8 mouse cellular contexts compared by ENCODE assay signal in the genomic region with DNA sequence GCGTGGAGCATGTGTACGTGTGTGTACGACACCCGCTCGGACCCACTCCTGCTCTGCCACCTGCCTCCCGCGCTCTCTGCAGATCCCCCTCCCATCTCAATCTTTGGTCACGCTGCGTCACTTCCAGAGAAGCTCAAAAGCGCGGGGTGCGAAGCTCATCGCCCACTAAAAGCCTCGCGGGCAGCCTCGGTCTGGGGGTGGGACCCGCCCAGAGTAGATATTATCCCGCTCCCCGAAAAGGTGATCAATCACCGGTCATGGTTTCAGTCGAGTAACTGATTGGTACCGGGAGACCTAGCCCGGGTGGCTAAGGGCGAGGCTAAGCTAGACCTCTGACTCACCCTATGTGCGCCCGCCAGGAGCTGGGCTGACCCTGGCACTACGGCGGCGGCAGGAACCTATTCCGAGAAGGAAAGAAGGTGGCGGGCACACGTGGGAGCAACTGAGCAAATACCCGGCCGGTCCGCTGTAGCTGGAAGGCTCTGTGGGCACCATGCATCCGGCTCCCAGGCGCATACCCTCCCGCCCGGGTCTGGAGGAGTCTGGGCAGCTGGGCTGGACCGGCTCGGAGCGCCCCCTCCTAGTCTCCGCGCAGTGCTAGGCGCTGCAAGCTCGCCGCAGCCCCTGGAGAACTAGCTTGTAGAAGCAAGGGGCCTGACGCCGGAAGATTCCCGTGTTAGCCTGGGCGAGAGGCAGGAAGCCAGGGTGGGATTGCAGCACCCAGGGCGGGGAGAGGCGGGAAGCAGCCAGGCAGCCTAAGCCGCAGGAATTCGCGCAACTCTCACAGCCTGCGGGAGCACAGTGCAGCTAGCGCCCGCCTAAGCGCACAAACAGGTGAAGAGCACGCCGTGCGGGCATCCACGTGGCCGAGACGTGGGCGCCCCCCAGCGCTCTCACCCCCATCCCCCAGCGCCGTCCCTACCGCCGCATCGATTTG. TPM values are rescaled to one million over a fixed set of nuclear protein-coding genes. Genes with fewer than 3 reads are reported as not detected.
DNase-seq lines count a peak whose midpoint lies in the region; ATAC-seq lines count a peak whose summit lies in the region.

No protein-coding gene starts in this region.

- H3K4me2 ChIP-seq in embryonic facial prominence, embryonic 15.5 days (replicated peaks), result peak overlapping the region; percentile 96
- peak overlapping the region; percentile 87 for H3K4me2 ChIP-seq in lung, embryonic 16.5 days (ENCODE audit: low read depth, low read length)

- H3K27ac ChIP-seq in embryonic facial prominence, embryonic 15.5 days (replicated peaks), result peak overlapping the region; percentile 87
- H3K27ac ChIP-seq in lung, embryonic 16.5 days (ENCODE audit: low read length), result peak overlapping the region; percentile 82

- under 1% methylated on average over 73 of the region's 73 CpGs for WGBS in embryonic facial prominence, embryonic 15.5 days
- WGBS in lung, embryonic 16.5 days, result under 1% methylated on average over 73 of the region's 73 CpGs

- no peaks in the 10 kb centered on the region for H3K9me3 ChIP-seq in embryonic facial prominence, embryonic 15.5 days (replicated peaks)
- no peaks in the 10 kb centered on the region for H3K9me3 ChIP-seq in lung, embryonic 16.5 days (ENCODE audit: control insufficient read depth, low read length)

- peak overlapping the region; percentile 69 for H3K9ac ChIP-seq in embryonic facial prominence, embryonic 15.5 days
- H3K9ac ChIP-seq in lung, embryonic 16.5 days (ENCODE audit: low read length), result peak overlapping the region; percentile 83

- H3K36me3 ChIP-seq in embryonic facial prominence, embryonic 15.5 days, result no peaks in the 10 kb centered on the region
- no peaks in the 10 kb centered on the region for H3K36me3 ChIP-seq in lung, embryonic 16.5 days (ENCODE audit: control insufficient read depth, insufficient read depth, low read length)

- DNase-seq in ES-CJ7 (ENCODE audit: low read depth, low spot score), result peak; percentile 73
- peak; percentile 74 for DNase-seq in adrenal gland, postnatal 10 days
- peak; percentile 59 to 69 for DNase-seq in heart, postnatal 10 days
- DNase-seq in layer of hippocampus, adult 8-10 months (ENCODE audit: low spot score in 2 of 2), result peak; percentile 61 to 64
- peak; percentile 66 for DNase-seq in ovary, postnatal 36 days (ENCODE audit: low spot score)

- H3K4me3 ChIP-seq in embryonic facial prominence, embryonic 15.5 days (replicated peaks), result peak overlapping the region; percentile 67
- H3K4me3 ChIP-seq in lung, embryonic 16.5 days (ENCODE audit: low read length), result peak overlapping the region; percentile 75

- H3K4me1 ChIP-seq in embryonic facial prominence, embryonic 15.5 days, result peaks cover 54% of the 10 kb centered on the region
- H3K4me1 ChIP-seq in lung, embryonic 16.5 days (replicated peaks; ENCODE audit: control insufficient read depth, insufficient read depth, low read length), result peaks cover 43% of the 10 kb centered on the region

- peak; percentile 35; the same call in 1 of the 2 replicates for ATAC-seq in embryonic facial prominence, embryonic 15.5 days (ENCODE audit: insufficient number of reproducible peaks, low FRiP score, low TSS enrichment, low read depth)
- ATAC-seq in lung, embryonic 16.5 days (ENCODE audit: low read depth), result peak; percentile 61
- ATAC-seq in erythroid progenitor cell, adult 5-6 weeks (replicated peaks; ENCODE audit: low FRiP score, poor library complexity, severe bottlenecking), result no peak

- intact Hi-C loops in heart, postnatal 10 days (cut with DNase I), result loop anchor here (10.0 kb wide), 1 partner anchor 1652 kb away; no protein-coding TSS in a partner anchor

- peaks cover 16% of the 10 kb centered on the region; the same call in 1 of the 2 replicates for H3K27me3 ChIP-seq in embryonic facial prominence, embryonic 15.5 days
- no peaks in the 10 kb centered on the region; the same call in 1 of the 2 replicates for H3K27me3 ChIP-seq in lung, embryonic 16.5 days (ENCODE audit: control insufficient read depth, insufficient read depth, low read depth, low read length)

RNA-seq across cellular contexts. Expression of gene Nrp2, which starts 3.3 kb away (rescaled TPM):
- 10 to 100 TPM; 43.2 to 58.5 TPM for total RNA-seq in adrenal gland, postnatal 10 days (2021)
- polyA plus RNA-seq in embryonic facial prominence, embryonic 15.5 days (2015; fragmentation: Nextera tagmentation; extraction: Ambion mirVana), result 49.9 and 50.0 TPM in 2 replicates
- total RNA-seq in heart, postnatal 10 days (2021), result 10 to 100 TPM; 64.3 to 76.0 TPM
- total RNA-seq in layer of hippocampus, adult 8-10 months (2022), result 10 to 100 TPM; 61.1 to 61.8 (median 61.5) TPM
- 11.6 and 13.3 TPM in 2 replicates for polyA plus RNA-seq in lung, embryonic 16.5 days (2015; fragmentation: Nextera tagmentation; extraction: Ambion mirVana)
- total RNA-seq in erythroid progenitor cell, adult 5-6 weeks (2015; ENCODE audit: low replicate concordance), result 0.72 and 1.7 TPM in 2 replicates
- total RNA-seq in erythroid progenitor cell, adult 5-6 weeks (2017; ENCODE audit: low replicate concordance), result 1.3 and 2.7 TPM in 2 replicates

Comparison
In these comparisons a context has a peak if more than half of its experiments do, and no peak if none do; other contexts are left out.
1. RNA of gene Nrp2, which starts 3.3 kb away (total RNA-seq): 64.3 to 76.0 TPM in heart, postnatal 10 days, 61.1 to 61.8 TPM in layer of hippocampus, adult 8-10 months and 43.2 to 58.5 TPM in adrenal gland, postnatal 10 days; 0.72 to 2.7 TPM in erythroid progenitor cell, adult 5-6 weeks; every median in the first group is over 10 times any median in the second.
2. Peak in every context shown above with its lines, with median percentiles within 50 percentile points of each other: DNase-seq.